Mouse (Mus musculus) right cerebral cortex, postnatal 4 days (tissue): ENCODE results near the gene Tmem132a.

Experiments
- DNase-seq: peaks from one replicate; pipeline ENCODE4 v3.0.0-alpha.2; 2022

Gene Tmem132a

GRCm38 (mm10) chr19:10871328-10871961, 1.7 kb upstream of the Tmem132a start:
- no peak for DNase-seq

GRCm38 (mm10) chr19:10870676-10871075, 936 bp upstream of the Tmem132a start:
- DNase-seq: no peak

GRCm38 (mm10) chr19:10869241-10869885, 377 bp downstream of the Tmem132a start:
- DNase-seq: peak; percentile 80

- no peak for DNase-seq
Observed at GRCm38 (mm10) chr19:10868623-10869141, 1.1 kb downstream of the Tmem132a start.

- no peak for DNase-seq
Observed at GRCm38 (mm10) chr19:10867946-10868622, 1.7 kb downstream of the Tmem132a start.

GRCm38 (mm10) chr19:10866351-10866750, 3.4 kb downstream of the Tmem132a start:
- no peak for DNase-seq

GRCm38 (mm10) chr19:10860072-10860497, 9.7 kb downstream of the Tmem132a start:
- no peak for DNase-seq

GRCm38 (mm10) chr19:10856520-10856919, 13.2 kb downstream of the Tmem132a start:
- DNase-seq: no peak

GRCm38 (mm10) chr19:10855422-10855821, 14.3 kb downstream of the Tmem132a start:
- no peak for DNase-seq

GRCm38 (mm10) chr19:10847311-10848087, 22.2 kb downstream of the Tmem132a start:
- no peak for DNase-seq

GRCm38 (mm10) chr19:10846150-10846549, 23.6 kb downstream of the Tmem132a start:
- DNase-seq: no peak

- no peak for DNase-seq
Observed at GRCm38 (mm10) chr19:10845454-10845853, 24.3 kb downstream of the Tmem132a start.

- no peak for DNase-seq
Observed at GRCm38 (mm10) chr19:10844206-10844605, 25.5 kb downstream of the Tmem132a start.

GRCm38 (mm10) chr19:10842914-10843313, 26.8 kb downstream of the Tmem132a start:
- no peak for DNase-seq

GRCm38 (mm10) chr19:10841721-10842626, 27.8 kb downstream of the Tmem132a start:
- no peak for DNase-seq

- no peak for DNase-seq
Observed at GRCm38 (mm10) chr19:10839010-10839892, 30.5 kb downstream of the Tmem132a start, which contains the start of gene Slc15a3. Gene Slc15a3, plus strand, starts transcription at chr19:10839727.

- DNase-seq: no peak
Observed at GRCm38 (mm10) chr19:10835671-10836070, 34.1 kb downstream of the Tmem132a start.

- DNase-seq: no peak
Observed at GRCm38 (mm10) chr19:10833611-10834010, 36.1 kb downstream of the Tmem132a start.

GRCm38 (mm10) chr19:10832030-10832429, 37.7 kb downstream of the Tmem132a start:
- no peak for DNase-seq

- peak; percentile 50 for DNase-seq
Observed at GRCm38 (mm10) chr19:10831424-10831823, 38.3 kb downstream of the Tmem132a start.
